Mouse (Mus musculus) ZHBTc4 (cell line): ENCODE results near the gene Trim72.

Experiments used
- DNase-seq: peaks from one replicate; pipeline ENCODE4 v3.0.0-alpha.2; 2011; ENCODE audit warnings: low read depth, low spot score

Trim72 gene

GRCm38 (mm10) chr7:128003688-128004087 is at the start of gene Trim72:
Trim72 (plus strand) TSS chr7:128003949.
- no peak for DNase-seq

GRCm38 (mm10) chr7:127959364-127959763 is 44.4 kb upstream of the Trim72 start:
- no peak for DNase-seq

GRCm38 (mm10) chr7:127966371-127966918 is 37.3 kb upstream of the Trim72 start:
- DNase-seq: peak; percentile 62

GRCm38 (mm10) chr7:127967004-127967921 is 36.5 kb upstream of the Trim72 start, which contains the start of gene Fus:
Fus (plus strand) TSS chr7:127967457.
- peak; percentile 97 for DNase-seq

- DNase-seq: peak; percentile 87
These were observed 35.6 kb upstream of the Trim72 start for GRCm38 (mm10) chr7:127967922-127968828.

GRCm38 (mm10) chr7:127974413-127974930 is 29.3 kb upstream of the Trim72 start:
- peak; percentile 22 for DNase-seq

- DNase-seq: no peak
These were observed 24.9 kb upstream of the Trim72 start for GRCm38 (mm10) chr7:127978856-127979255.

- DNase-seq: no peak
These were observed 23.1 kb upstream of the Trim72 start for GRCm38 (mm10) chr7:127980606-127981005.

- DNase-seq: no peak
These were observed 14.8 kb upstream of the Trim72 start for GRCm38 (mm10) chr7:127988904-127989303.

GRCm38 (mm10) chr7:127991643-127992487 is 11.9 kb upstream of the Trim72 start:
- peak; percentile 83 for DNase-seq

GRCm38 (mm10) chr7:127992488-127993340 is 11.0 kb upstream of the Trim72 start:
- no peak for DNase-seq

GRCm38 (mm10) chr7:127993341-127993977 is 10.3 kb upstream of the Trim72 start, which contains the start of gene Pycard:
Pycard (minus strand) TSS chr7:127993867.
- DNase-seq: peak; percentile 94

GRCm38 (mm10) chr7:127999436-127999835 is 4.3 kb upstream of the Trim72 start:
- no peak for DNase-seq

- DNase-seq: no peak
These were observed 3.4 kb upstream of the Trim72 start for GRCm38 (mm10) chr7:128000068-128000950.

GRCm38 (mm10) chr7:128003098-128003497 is 651 bp upstream of the Trim72 start:
- no peak for DNase-seq

GRCm38 (mm10) chr7:128004150-128004486 is 369 bp downstream of the Trim72 start:
- DNase-seq: no peak

- peak; percentile 95 for DNase-seq
These were observed 976 bp downstream of the Trim72 start for GRCm38 (mm10) chr7:128004487-128005362.
